Mouse (Mus musculus): ENCODE measurements around the gene Katnb1. TPM values are rescaled to one million over a fixed set of nuclear protein-coding genes. Genes with fewer than 3 reads are reported as not detected.

The Katnb1 gene
- total RNA-seq, 2 experiments from 2014 or later: 38.5 to 38.9 TPM

DNA sequence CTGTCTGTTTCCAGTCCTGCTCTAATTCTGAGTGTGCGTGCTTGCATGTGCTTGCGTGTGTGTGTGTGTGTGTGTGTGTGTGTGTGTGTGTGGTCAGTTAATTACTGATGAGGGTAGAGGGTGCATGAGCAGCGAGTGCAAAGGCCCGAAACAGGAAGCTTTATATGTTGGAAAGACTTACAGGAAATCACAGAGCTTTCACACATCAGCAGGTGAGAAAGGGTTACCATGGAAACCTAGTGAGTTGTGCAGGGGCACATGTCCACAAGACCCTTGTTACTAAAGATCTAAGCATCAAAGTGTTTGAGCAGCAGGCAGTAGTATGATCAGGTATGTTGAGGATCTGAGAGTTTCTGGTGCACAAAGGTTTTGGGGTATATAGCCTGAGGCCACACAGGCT lies 3.3 kb downstream of the Katnb1 start:
- DNase-seq (ENCODE audit: low spot score in 2 of 2): no peak

- DNase-seq (ENCODE audit: low spot score in 2 of 2): no peak
Measured at GRCm38 (mm10) chr8:95084744-95085431, 3.9 kb downstream of the Katnb1 start.

DNA sequence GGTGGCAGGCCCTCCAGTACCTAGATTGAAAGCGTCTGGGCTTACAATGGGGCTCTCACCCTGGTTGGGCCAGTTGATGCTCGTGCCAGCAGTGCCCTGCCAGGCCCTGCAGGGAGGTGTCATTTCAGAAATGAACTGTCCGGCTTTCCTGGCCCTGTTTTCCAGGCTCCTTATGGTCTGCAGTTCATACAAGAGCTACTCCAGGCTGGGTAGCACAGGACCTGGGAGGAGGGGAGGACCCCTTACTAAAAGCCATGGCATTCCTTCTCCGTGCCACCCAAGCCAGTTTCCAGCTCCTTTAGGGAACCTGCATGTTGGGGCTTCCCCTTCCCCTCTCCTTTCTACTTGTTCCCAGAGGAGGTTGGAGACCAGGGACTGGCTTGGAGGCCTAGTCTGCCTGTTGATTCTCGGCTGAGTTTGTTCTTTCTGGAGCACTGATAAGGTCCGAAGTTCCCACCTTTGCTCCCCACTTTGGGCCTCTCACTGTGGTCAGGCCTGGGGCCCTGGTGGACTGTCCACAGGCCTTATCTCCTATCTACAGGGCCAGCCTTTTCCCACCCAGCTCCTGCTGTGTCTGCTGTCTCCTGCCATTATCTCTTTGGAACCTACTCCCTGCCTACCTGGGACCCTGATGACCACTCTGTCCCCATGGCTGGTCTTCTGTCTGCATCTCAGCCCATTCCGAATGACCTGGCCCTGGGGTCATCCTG lies 4.6 kb downstream of the Katnb1 start:
- no peak for DNase-seq (ENCODE audit: low spot score in 2 of 2)

- DNase-seq (ENCODE audit: low spot score in 2 of 2): no peak
Measured at GRCm38 (mm10) chr8:95093574-95093973, 12.6 kb downstream of the Katnb1 start.

DNA sequence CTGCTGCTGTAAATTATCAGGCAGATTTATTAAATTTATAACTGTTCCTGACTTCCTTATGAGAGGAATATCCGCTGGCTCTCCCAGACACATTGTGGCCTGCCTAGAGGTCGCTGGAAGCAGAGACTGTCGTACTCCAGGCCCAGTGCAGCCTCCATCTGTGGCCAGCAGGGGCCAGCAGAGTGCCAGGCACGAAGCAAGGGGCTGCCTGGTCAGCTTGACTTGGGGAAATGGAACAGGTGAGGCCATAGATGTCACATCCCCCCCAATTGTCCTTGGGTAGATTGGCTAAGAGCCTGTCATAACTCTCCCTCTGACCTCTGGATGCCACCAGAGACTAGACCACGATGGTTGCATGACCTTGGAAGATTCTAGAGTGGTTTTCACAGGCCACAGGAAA lies 18.0 kb downstream of the Katnb1 start:
- peak; percentile 67 to 81 for DNase-seq (ENCODE audit: low spot score in 2 of 2)

DNA sequence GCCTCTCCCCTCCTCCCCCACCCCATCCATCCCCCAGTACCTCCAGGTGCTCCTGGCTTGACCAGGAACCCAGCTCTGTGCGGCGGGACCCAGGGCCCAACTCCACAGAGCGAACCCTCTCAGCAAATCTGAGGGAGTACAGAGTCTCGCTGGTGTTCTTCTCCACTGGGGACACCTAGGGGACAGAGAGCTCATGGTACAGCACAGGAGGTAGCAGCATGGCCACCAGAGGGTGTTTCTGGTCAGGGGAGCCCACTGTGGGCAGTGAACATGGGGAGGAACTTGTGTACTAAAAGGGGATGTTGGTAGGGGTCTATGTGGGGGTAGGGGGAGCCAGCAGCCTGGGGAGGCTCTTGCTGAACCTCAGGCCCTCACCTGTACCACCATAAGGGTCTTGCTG lies 21.0 kb downstream of the Katnb1 start:
- DNase-seq (ENCODE audit: low spot score in 2 of 2): no peak

DNA sequence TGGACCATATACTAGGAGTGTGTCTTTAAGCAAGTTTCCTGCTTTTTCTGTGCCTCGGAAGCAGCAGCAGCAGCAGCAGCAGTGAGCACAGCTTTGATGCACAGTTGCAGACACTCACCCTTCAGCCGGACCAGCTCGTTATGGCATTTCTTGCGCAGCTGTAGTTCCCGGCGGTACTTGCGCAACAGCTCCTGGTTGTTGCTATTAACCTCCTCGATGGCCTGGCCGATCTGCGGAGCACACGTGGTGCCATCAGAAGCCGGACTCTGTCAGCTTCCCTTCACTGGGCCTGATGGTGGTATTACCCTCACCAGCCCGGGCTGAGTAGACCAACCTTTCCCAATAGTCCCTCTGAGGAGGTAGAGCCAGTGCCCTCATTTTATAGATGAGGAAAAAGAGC lies 26.3 kb downstream of the Katnb1 start:
- no peak for DNase-seq (ENCODE audit: low spot score in 2 of 2)

GRCm38 (mm10) chr8:95112594-95112993 lies 31.6 kb downstream of the Katnb1 start:
- DNase-seq (ENCODE audit: low spot score in 2 of 2): no peak

DNA sequence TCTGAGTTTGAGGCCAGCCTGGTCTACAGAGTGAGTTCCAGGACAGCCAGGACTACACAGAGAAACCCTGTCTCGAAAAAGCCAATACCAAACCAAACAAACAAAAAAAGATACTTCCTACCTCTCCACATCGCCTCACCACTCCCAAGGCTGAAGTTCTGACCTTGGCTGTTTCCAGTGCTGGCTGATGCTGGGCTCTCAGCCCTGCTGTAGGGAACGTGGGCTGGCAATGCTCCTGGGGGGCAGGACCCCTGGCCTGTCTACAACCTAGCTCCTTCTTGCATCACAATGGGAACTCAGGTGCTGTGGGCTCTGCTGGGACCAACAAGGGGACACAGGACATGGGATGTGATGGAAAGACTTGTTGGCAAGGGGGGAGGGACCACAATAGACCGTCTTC lies 32.1 kb downstream of the Katnb1 start:
- DNase-seq (ENCODE audit: low spot score in 2 of 2): no peak

DNA sequence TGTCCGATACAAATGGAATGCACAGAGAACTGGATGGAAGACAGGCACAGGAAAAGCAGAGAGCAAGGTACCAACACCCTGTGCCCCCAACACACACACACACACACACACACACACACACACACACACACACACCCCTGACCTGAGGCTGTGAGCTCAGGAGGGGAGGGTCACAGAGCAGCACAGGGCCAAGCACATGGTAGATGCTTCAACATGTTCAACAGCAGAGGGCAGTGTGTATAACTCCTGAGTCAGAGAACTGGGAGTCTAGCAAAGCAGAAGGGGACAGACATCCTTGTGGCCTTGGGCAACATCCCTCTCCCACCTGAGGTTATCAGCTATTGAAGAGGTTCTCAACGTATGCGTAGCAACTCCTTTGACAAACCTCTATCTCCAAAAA lies 32.8 kb downstream of the Katnb1 start:
- peak in 1 of 2 experiments; percentile 43 for DNase-seq (ENCODE audit: low spot score in 2 of 2)

GRCm38 (mm10) chr8:95123455-95123854 lies 42.5 kb downstream of the Katnb1 start:
- DNase-seq (ENCODE audit: low spot score in 2 of 2): no peak

GRCm38 (mm10) chr8:95126497-95126896 lies 45.5 kb downstream of the Katnb1 start:
- no peak for DNase-seq (ENCODE audit: low spot score in 2 of 2)

GRCm38 (mm10) chr8:95127658-95128057 lies 46.7 kb downstream of the Katnb1 start:
- no peak for DNase-seq (ENCODE audit: low spot score in 2 of 2)

GRCm38 (mm10) chr8:95128750-95129260 lies 47.8 kb downstream of the Katnb1 start:
- DNase-seq (ENCODE audit: low spot score in 2 of 2): no peak

- DNase-seq (ENCODE audit: low spot score in 2 of 2): no peak
Measured at GRCm38 (mm10) chr8:95130966-95131537, 50.1 kb downstream of the Katnb1 start.

- DNase-seq (ENCODE audit: low spot score in 2 of 2): no peak
Measured at GRCm38 (mm10) chr8:95131983-95132382, 51.0 kb downstream of the Katnb1 start.

GRCm38 (mm10) chr8:95134186-95134585 lies 53.2 kb downstream of the Katnb1 start:
- no peak for DNase-seq (ENCODE audit: low spot score in 2 of 2)

DNA sequence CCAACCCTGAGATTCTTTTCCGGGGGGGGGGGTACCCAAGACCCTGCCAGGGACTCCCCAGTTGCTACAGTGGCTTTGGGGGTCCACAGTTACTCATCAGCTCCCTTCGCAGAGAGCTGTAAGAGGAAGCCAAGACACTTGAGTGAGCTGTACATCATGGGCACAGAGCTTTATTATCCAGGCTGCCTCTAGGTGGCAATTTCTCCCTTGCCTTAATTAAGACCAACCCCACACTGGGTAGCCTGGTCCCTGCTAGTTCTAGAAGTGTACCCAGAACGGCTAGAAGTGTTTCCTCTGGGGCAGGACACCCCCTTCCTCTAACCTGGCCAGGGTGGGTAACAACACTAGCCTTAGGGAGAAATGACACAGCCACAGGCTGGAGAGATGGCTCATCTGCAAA lies 54.3 kb downstream of the Katnb1 start:
- peak in 1 of 2 experiments; percentile 37 for DNase-seq (ENCODE audit: low spot score in 2 of 2)

GRCm38 (mm10) chr8:95136218-95136617 lies 55.2 kb downstream of the Katnb1 start:
- DNase-seq (ENCODE audit: low spot score in 2 of 2): no peak

DNA sequence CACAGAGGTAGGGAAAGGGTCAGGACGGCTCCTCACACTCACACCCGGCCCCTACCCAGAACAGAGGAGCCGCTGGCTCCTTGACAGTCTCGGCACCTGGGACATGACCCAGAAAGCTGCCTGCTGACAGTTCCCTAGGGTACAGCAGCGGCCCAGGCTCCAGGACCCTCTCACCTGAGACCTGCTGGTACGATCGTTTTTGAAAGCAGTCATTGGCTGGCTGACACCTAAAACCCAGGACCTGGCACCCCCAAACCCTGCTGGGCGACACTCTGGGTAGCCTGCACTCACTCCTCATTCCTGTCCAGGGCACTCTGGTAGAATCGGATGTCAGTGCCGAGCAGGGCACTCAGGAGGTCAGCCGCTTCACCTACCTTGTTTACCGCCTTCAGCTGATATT lies 56.2 kb downstream of the Katnb1 start:
- DNase-seq (ENCODE audit: low spot score in 2 of 2): no peak

GRCm38 (mm10) chr8:95137641-95138098 lies 56.7 kb downstream of the Katnb1 start:
- DNase-seq (ENCODE audit: low spot score in 2 of 2): no peak

Measured in layer of hippocampus, postnatal 10 days (tissue).